Mouse (Mus musculus) kidney, embryonic 15.5 days (tissue): ENCODE results near the gene Foxo4. TPM values are rescaled to one million over a fixed set of nuclear protein-coding genes. Genes with fewer than 3 reads are reported as not detected.

ENCODE experiments used
- ATAC-seq: fragments of 200-750 bp; cut with Nextera tagmentation; replicated peaks from 2 replicates; pipeline ENCODE4 v1.8.0; 2017; ENCODE audit warnings: moderate TSS enrichment; ENCODE audit not compliant: low FRiP score
- H3K27ac ChIP-seq: fragments of 300-500 bp; sonication (generic); 2 replicates; pipeline ENCODE4 v1.5.1; 2015; ENCODE audit warnings: mild to moderate bottlenecking, inconsistent platforms
- H3K27me3 ChIP-seq: fragments of 300-500 bp; sonication (generic); 2 replicates; pipeline ENCODE4 v1.6.1; 2015; ENCODE audit warnings: inconsistent platforms
- H3K36me3 ChIP-seq: fragments of 300-500 bp; sonication (generic); 2 replicates; pipeline ENCODE4 v1.6.1; 2015; ENCODE audit warnings: inconsistent platforms
- H3K4me1 ChIP-seq: fragments of 300-500 bp; sonication (generic); 2 replicates; pipeline ENCODE4 v1.6.1; 2015; ENCODE audit warnings: inconsistent platforms
- H3K4me2 ChIP-seq: fragments of 300-500 bp; sonication (generic); 2 replicates; pipeline ENCODE4 v1.6.1; 2015; ENCODE audit warnings: moderate library complexity, mild to moderate bottlenecking, inconsistent platforms
- H3K4me3 ChIP-seq: fragments of 300-500 bp; sonication (generic); replicated peaks from 2 replicates; pipeline ENCODE4 v1.5.1; 2015; ENCODE audit warnings: mild to moderate bottlenecking, inconsistent platforms
- H3K9ac ChIP-seq: fragments of 300-500 bp; sonication (generic); 2 replicates; pipeline ENCODE4 v1.6.1; 2015; ENCODE audit warnings: mild to moderate bottlenecking, inconsistent platforms
- H3K9me3 ChIP-seq: fragments of 300-500 bp; sonication (generic); replicated peaks from 2 replicates; pipeline ENCODE4 v1.6.1; 2016; ENCODE audit warnings: inconsistent platforms
- WGBS: fragments of 180-500 bp; shearing (Covaris S2); methylation state at CpG from one replicate; pipeline ENCODE4 v1.1.7; 2015; ENCODE audit warnings: mixed read lengths; 5-methylcytosine and 5-hydroxymethylcytosine counted together
- polyA plus RNA-seq: library from polyadenylated mRNA; unstranded; fragments of >200 nt; fragmentation: Nextera tagmentation; extraction: Ambion mirVana; gene quantifications from 2 replicates; pipeline ENCODE4 v1.2.1, GENCODE M21; 2015

Gene Foxo4
- polyA plus RNA-seq, 1 experiment from 2014 or later = 3.2 TPM

GRCm38 (mm10) chrX:101268755-101269124, 14.4 kb downstream of the Foxo4 start, which contains the start of gene Gm20489:
Gene Gm20489 (minus strand): TSS chrX:101269023.
- H3K27me3 ChIP-seq = peaks cover 16% of the 10 kb centered on the region; the same call in 1 of the 2 replicates
- peak within 1 kb of the TSS; percentile 19; the same call in 1 of the 2 replicates for H3K4me2 ChIP-seq
- 0 out of 2 replicates have a peak within 1 kb of the TSS, but pooled peaks have one; percentile 6 for H3K4me3 ChIP-seq
- no peak within 1 kb of the TSS for H3K9ac ChIP-seq
- H3K36me3 ChIP-seq = no peaks in the 10 kb centered on the region
- H3K9me3 ChIP-seq = no peaks in the 10 kb centered on the region
- ATAC-seq = no peak
- H3K27ac ChIP-seq = no peak within 1 kb of the TSS
- 50% methylated on average over 3 of the region's 3 CpGs for WGBS
- peaks cover 17% of the 10 kb centered on the region for H3K4me1 ChIP-seq

GRCm38 (mm10) chrX:101273410-101273809, 19.1 kb downstream of the Foxo4 start:
- H3K27ac ChIP-seq = 0 out of 2 replicates have a peak overlapping the region, but pooled peaks have one; percentile 32
- peaks cover 16% of the 10 kb centered on the region for H3K27me3 ChIP-seq
- peak overlapping the region; percentile 61 for H3K4me3 ChIP-seq
- H3K4me1 ChIP-seq = peaks cover 7% of the 10 kb centered on the region; the same call in 1 of the 2 replicates
- 20% methylated on average over 6 of the region's 6 CpGs for WGBS
- H3K9me3 ChIP-seq = no peaks in the 10 kb centered on the region
- ATAC-seq = peak; percentile 15
- H3K9ac ChIP-seq = no peak overlapping the region
- H3K4me2 ChIP-seq = peak overlapping the region; percentile 53
- H3K36me3 ChIP-seq = peaks cover 25% of the 10 kb centered on the region; the same call in 1 of the 2 replicates

DNA sequence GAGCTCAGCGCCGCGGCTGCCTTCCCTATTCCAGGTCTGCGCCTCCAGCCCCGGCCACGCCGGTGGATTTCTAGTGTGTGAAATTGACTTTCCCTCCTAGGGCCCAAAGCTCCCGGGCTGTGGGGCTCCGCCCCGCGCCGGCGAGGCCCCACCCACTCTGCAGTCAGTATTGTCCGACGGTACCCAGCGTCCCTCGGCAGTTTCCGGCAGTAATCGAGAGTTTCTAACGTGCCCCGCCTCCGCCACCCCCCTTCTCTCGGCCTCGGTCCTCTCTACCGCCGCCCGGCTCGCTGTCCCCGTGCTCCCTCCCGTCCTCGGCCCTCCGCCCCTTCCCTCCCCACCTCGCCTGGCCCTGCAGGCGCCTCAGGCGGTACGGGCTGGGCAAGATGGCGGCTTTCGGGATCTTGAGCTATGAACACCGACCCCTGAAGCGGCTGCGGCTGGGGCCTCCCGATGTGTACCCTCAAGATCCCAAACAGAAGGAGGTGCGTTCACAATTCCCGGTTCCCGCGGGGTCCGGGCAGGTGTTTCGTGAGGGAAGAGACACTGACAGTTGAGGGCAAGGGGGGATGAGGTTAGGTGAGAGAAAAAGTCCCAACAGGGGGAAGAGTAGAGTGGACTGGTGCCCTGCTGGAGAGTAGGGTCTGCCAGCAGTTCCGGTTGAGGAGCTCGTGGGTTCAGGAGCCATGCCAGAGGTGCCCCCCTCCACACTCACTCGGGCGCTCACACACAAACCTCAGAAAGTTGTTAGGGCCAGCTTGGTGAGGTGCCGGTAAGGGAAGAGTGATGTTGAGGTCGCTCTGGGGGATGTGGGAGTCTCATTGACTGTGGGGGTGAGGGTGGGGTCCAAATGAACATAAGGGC, 19.8 kb downstream of the Foxo4 start, which contains the start of gene Med12:
Med12 (plus strand) TSS at position 156 of the 864 bp plus-strand sequence.
- peak within 1 kb of the TSS; percentile 70 for H3K9ac ChIP-seq
- H3K4me2 ChIP-seq = peak within 1 kb of the TSS; percentile 56
- peak within 1 kb of the TSS; percentile 61 for H3K4me3 ChIP-seq
- peaks cover 7% of the 10 kb centered on the region; the same call in 1 of the 2 replicates for H3K4me1 ChIP-seq
- ATAC-seq = peak; percentile 98
- peak within 1 kb of the TSS; percentile 86 for H3K27ac ChIP-seq
- H3K27me3 ChIP-seq = peaks cover 12% of the 10 kb centered on the region
- 20% methylated on average over 54 of the region's 54 CpGs for WGBS
- H3K9me3 ChIP-seq = no peaks in the 10 kb centered on the region
- peaks cover 32% of the 10 kb centered on the region for H3K36me3 ChIP-seq

DNA sequence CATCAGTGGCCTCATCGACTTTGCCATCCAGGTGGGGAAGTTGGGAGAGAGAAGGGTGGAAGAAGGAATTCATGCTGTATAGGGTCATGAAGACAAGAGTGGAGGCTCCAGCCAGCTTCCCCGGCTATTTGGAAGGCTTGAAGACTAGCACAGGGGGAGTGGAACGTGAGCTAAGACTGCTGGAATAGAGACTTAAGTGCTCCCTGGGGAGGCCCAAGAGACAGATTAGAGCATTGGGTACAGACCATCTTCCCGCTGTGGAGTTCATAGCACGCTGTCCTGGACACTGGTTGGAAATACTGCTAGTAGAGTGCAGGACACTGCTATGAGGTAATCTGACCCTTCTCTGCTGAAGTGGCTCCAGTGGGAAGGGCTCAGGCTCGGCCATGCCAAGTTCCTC, 28.5 kb downstream of the Foxo4 start:
- 66% methylated on average over 6 of the region's 6 CpGs for WGBS
- Histone ChIP-seq H3K27me3 (no peaks in the 10 kb centered on the region), H3K4me3 (no peak overlapping the region), H3K9me3 (no peaks in the 10 kb centered on the region), H3K4me1 (no peaks in the 10 kb centered on the region), H3K27ac (no peak overlapping the region), H3K9ac (no peak overlapping the region), H3K4me2 (no peak overlapping the region), H3K36me3 (peaks cover 92% of the 10 kb centered on the region)
- ATAC-seq = no peak

DNA sequence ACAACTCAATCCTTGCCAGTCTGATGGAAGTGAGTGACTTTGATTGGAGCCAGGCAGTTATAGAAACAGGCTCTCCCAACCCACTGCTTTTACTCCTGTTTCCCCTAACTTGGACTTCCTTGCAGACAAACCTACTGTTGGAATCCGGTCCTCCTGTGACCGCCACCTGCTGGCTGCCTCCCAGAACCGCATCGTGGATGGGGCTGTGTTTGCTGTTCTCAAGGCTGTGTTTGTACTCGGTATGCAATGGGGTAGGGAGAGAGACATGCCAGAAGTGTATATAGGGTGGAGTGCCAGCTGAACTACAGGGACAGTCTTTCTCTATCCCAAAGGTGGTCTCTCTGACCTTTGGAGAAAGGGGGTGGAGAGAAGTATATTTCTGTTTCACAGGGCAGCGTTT, 31.2 kb downstream of the Foxo4 start:
- no peak overlapping the region for H3K9ac ChIP-seq
- H3K4me3 ChIP-seq = no peak overlapping the region
- 0 out of 2 replicates have a peak, but pooled peaks cover 3% of the 10 kb centered on the region for H3K27me3 ChIP-seq
- 32% methylated on average over 6 of the region's 6 CpGs for WGBS
- H3K36me3 ChIP-seq = peaks cover 95% of the 10 kb centered on the region
- H3K9me3 ChIP-seq = no peaks in the 10 kb centered on the region
- no peak overlapping the region for H3K27ac ChIP-seq
- H3K4me2 ChIP-seq = no peak overlapping the region
- 0 out of 2 replicates have a peak, but pooled peaks have one; percentile 25 for ATAC-seq
- H3K4me1 ChIP-seq = no peaks in the 10 kb centered on the region

GRCm38 (mm10) chrX:101285953-101286670, 31.8 kb downstream of the Foxo4 start:
- no peaks in the 10 kb centered on the region for H3K4me1 ChIP-seq
- no peak overlapping the region for H3K4me3 ChIP-seq
- H3K9me3 ChIP-seq = no peaks in the 10 kb centered on the region
- ATAC-seq = no peak
- no peak overlapping the region for H3K4me2 ChIP-seq
- no peak overlapping the region for H3K27ac ChIP-seq
- no peak overlapping the region for H3K9ac ChIP-seq
- 93% methylated on average over 14 of the region's 14 CpGs for WGBS
- H3K36me3 ChIP-seq = peaks cover 95% of the 10 kb centered on the region
- H3K27me3 ChIP-seq = 0 out of 2 replicates have a peak, but pooled peaks cover 4% of the 10 kb centered on the region

GRCm38 (mm10) chrX:101287543-101287942, 33.2 kb downstream of the Foxo4 start:
- Histone ChIP-seq H3K27ac (no peak overlapping the region), H3K4me3 (no peak overlapping the region), H3K9me3 (no peaks in the 10 kb centered on the region), H3K4me1 (no peaks in the 10 kb centered on the region), H3K4me2 (no peak overlapping the region), H3K36me3 (peaks cover 96% of the 10 kb centered on the region), H3K9ac (no peak overlapping the region), H3K27me3 (peaks cover 9% of the 10 kb centered on the region; the same call in 1 of the 2 replicates)
- peak; percentile 62; the same call in 1 of the 2 replicates for ATAC-seq
- WGBS = 85% methylated on average over 3 of the region's 3 CpGs

- no peak overlapping the region for H3K4me2 ChIP-seq
- H3K4me1 ChIP-seq = no peaks in the 10 kb centered on the region
- no peaks in the 10 kb centered on the region for H3K9me3 ChIP-seq
- H3K36me3 ChIP-seq = peaks cover 97% of the 10 kb centered on the region
- WGBS = 93% methylated on average over 6 of the region's 6 CpGs
- no peak overlapping the region for H3K4me3 ChIP-seq
- H3K27ac ChIP-seq = no peak overlapping the region
- no peak for ATAC-seq
- H3K9ac ChIP-seq = no peak overlapping the region
- H3K27me3 ChIP-seq = peaks cover 9% of the 10 kb centered on the region; the same call in 1 of the 2 replicates
These were observed 34.1 kb downstream of the Foxo4 start for GRCm38 (mm10) chrX:101288432-101288831.

DNA sequence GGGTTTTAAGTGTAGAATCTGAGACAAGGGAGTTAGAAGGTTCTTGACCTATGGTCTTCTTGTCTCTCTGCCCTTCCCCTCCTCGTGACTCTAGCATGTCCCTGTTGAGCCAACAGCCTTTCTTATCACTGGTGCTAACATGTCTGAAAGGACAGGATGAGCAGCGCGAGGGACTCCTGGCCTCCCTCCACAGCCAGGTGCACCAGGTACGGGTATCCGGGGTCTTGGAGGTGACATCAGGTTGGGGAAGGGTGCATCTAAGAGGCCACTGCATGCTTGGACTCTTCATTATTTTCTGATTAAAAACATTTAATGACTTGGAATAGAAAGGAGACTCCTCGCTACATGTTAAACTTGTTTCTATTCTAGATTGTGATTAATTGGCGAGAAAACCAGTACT, 34.7 kb downstream of the Foxo4 start:
- peaks cover 97% of the 10 kb centered on the region for H3K36me3 ChIP-seq
- ATAC-seq = no peak

DNA sequence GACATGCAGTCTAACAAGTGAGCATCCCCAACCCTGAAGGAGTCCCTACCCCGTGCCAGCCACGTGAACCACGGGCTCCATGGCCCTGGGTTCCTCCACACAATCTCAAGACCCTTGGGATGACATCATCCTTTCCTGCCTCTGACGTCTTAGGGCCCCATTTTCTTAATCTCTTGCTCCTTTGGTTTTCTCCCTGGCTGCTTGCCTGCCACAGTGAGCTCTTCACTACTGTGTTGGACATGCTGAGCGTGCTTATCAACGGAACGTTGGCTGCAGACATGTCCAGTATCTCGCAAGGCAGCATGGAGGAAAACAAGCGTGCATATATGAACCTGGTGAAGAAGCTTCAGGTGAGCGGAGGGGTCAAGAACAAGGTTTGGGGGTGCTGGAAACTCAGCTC, 35.8 kb downstream of the Foxo4 start:
- peaks cover 97% of the 10 kb centered on the region for H3K36me3 ChIP-seq
- no peaks in the 10 kb centered on the region for H3K4me1 ChIP-seq
- WGBS = 91% methylated on average over 10 of the region's 10 CpGs
- ATAC-seq = no peak
- H3K27me3 ChIP-seq = peaks cover 16% of the 10 kb centered on the region; the same call in 1 of the 2 replicates
- no peak overlapping the region for H3K9ac ChIP-seq
- no peak overlapping the region for H3K4me3 ChIP-seq
- no peak overlapping the region for H3K4me2 ChIP-seq
- no peak overlapping the region for H3K27ac ChIP-seq
- H3K9me3 ChIP-seq = no peaks in the 10 kb centered on the region

More for the DNA sequence above, 34.7 kb downstream of the Foxo4 start:
- WGBS = 92% methylated on average over 7 of the region's 7 CpGs
- Histone ChIP-seq H3K4me3 (no peak overlapping the region), H3K27ac (no peak overlapping the region), H3K4me1 (no peaks in the 10 kb centered on the region), H3K27me3 (peaks cover 12% of the 10 kb centered on the region; the same call in 1 of the 2 replicates), H3K9ac (no peak overlapping the region), H3K4me2 (no peak overlapping the region), H3K9me3 (no peaks in the 10 kb centered on the region)

DNA sequence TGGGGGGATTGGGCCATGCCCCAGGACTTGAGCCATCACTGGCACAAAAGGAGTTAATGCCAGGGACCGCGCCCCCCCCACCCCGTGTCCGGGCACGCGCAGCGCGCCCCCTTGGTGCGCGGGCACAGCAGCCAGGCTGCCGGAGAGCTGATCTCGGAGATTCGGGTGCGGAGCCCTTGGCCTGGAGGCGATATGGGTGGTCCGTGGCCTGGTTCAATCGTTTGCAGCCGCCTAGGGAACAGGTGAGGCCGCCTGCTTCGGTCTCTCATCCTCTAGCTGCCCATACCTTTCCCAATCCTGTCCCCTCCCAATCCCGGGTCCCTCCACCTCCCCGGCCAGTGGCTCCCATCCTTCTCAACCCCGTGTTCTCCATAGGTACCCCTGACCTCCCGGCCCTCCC, 44.7 kb downstream of the Foxo4 start, which contains the start of gene Nlgn3:
Nlgn3 (plus strand) TSS at position 114 of the 400 bp plus-strand sequence.
- Histone ChIP-seq H3K4me2 (peak within 1 kb of the TSS; percentile 59), H3K9me3 (no peaks in the 10 kb centered on the region), H3K27me3 (peaks cover 39% of the 10 kb centered on the region), H3K4me3 (peak within 1 kb of the TSS; percentile 38), H3K9ac (peak within 1 kb of the TSS; percentile 33; the same call in 1 of the 2 replicates), H3K27ac (no peak within 1 kb of the TSS), H3K36me3 (peaks cover 36% of the 10 kb centered on the region), H3K4me1 (0 out of 2 replicates have a peak, but pooled peaks cover 3% of the 10 kb centered on the region)
- WGBS = 20% methylated on average over 24 of the region's 24 CpGs
- 0 out of 2 replicates have a peak, but pooled peaks have one; percentile 20 for ATAC-seq
